Mouse (Mus musculus) megakaryocyte, embryonic 14.5 days (primary cell): ENCODE data around the gene Gtf2h1. TPM values are rescaled to one million over a fixed set of nuclear protein-coding genes. Genes with fewer than 3 reads are reported as not detected.

Source experiments
- H3K27me3 ChIP-seq: replicated peaks from 2 replicates; pipeline ENCODE3; 2012; ENCODE audit warnings: inconsistent platforms
- H3K36me3 ChIP-seq: replicated peaks from 2 replicates; pipeline ENCODE3; 2012; ENCODE audit warnings: low read length, inconsistent platforms, mixed read lengths
- H3K4me1 ChIP-seq: 2 replicates; pipeline ENCODE4 v1.6.1; 2012; ENCODE audit warnings: inconsistent platforms
- H3K4me3 ChIP-seq: replicated peaks from 2 replicates; pipeline ENCODE3; 2012; ENCODE audit warnings: moderate library complexity, mild to moderate bottlenecking, inconsistent platforms
- H3K9me3 ChIP-seq: 2 replicates; pipeline ENCODE4 v1.6.1; 2012; ENCODE audit warnings: inconsistent platforms
- FLI1 ChIP-seq: IDR thresholded peaks from 2 replicates; pipeline ENCODE4 v1.6.1; 2012; ENCODE audit warnings: low read length, inconsistent platforms, mixed read lengths
- GATA1 ChIP-seq: IDR thresholded peaks from 3 replicates; pipeline ENCODE4 v1.6.1; 2012; ENCODE audit warnings: mixed read lengths, low read length, inconsistent platforms, borderline replicate concordance
- polyA plus RNA-seq: library from polyadenylated mRNA; stranded (reverse); fragments of >175 nt; gene quantifications from 2 replicates; pipeline ENCODE4 v1.2.3, GENCODE M21; 2012; ENCODE audit warnings: low replicate concordance; ENCODE audit not compliant: insufficient read depth

Gtf2h1 gene
- polyA plus RNA-seq, 1 experiment = 19.9 TPM

DNA sequence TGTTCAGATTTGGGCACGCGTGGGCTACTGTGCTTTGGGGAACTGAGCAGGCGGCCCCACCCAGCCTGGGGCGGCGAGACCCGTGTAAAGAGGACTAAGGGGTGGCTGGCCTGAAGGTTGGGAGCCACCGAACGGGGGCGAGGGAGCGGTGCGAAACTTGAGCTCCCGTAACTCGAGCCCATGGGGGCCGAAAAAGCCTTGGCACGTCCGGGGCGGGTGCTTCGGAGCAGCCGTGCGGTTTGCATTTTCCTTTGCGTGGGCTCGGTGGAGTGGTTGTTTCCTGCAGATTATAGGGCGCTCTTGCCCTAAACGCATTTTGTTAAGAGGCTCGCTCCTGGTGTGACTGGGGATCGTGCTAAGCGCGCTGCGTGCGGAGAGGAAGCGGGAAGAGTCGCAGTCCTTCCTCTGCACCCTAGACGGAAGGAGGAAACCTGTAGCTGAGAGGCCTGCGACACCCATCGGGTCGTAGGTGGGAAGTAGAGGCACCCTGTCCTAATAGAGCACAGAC is 50.1 kb downstream of the Gtf2h1 start:
- peaks cover 84% of the 10 kb centered on the region for H3K4me1 ChIP-seq
- no peaks in the 10 kb centered on the region for H3K27me3 ChIP-seq
- no peaks in the 10 kb centered on the region for H3K9me3 ChIP-seq
- peaks cover 46% of the 10 kb centered on the region for H3K36me3 ChIP-seq
- peak overlapping the region; percentile 98 for H3K4me3 ChIP-seq
- TF ChIP-seq GATA1 (no peak), FLI1 (no peak)

DNA sequence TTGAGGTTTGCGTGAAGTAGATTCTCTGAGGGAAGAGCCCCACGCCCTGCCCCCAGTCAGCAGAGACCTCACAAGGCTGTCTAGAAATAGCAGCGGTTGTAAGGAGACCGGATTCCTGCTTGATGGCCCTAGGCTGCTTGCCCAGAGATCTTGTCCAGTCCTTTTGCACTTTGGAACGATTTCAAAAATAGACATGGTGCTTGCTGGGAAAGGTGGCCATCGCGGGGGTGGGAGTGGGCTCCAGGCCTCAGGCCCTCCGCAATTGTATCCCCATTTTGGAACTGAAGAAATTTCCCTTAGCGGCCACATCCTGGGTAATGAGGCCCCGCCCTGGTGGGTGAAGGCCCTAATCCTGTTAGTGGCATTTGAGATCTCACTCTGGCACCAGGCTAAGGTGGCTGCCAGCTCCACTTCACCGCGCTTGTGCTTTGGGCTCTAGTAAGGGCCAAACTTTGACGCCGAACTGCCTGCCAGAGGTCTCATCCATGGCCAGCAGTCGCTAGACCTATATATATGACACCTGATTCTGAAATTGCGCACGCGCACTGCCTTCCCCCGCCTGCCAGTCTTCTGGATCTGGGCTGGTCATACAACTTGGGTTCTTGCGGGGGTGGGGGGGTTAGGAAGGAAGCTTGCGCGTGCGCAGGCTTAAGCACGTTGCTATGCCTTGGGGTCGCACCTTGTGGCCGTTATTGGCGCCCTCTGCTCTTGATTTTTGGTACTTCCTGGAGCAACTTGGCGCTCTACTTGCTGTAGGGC is 50.8 kb downstream of the Gtf2h1 start:
- Histone ChIP-seq H3K4me1 (peaks cover 84% of the 10 kb centered on the region), H3K36me3 (peaks cover 53% of the 10 kb centered on the region), H3K4me3 (peak overlapping the region; percentile 98), H3K9me3 (no peaks in the 10 kb centered on the region), H3K27me3 (no peaks in the 10 kb centered on the region)
- TF ChIP-seq FLI1 (no peak), GATA1 (no peak)

DNA sequence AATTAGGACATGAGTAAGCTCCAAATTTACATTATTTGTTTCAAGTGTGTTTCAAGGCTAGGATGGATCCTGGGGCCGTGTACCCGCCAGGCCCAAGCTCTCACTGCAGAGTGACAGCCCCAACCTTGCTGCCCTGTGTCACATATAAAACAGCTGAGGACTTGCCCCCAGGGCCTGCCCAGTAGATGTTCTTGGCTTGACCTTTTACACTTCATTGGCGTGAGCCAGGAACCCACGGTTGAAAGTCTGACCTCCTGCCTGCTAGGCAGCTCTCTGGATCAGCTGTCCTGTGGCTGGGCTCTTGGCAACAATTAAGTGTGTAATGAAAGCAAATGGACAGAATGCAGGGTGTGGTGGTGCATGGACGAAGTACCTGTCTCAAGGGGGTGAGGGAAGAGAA is 53.4 kb downstream of the Gtf2h1 start:
- TF ChIP-seq GATA1 = no peak
- no peak for TF ChIP-seq FLI1
- peaks cover 76% of the 10 kb centered on the region for H3K4me1 ChIP-seq
- H3K4me3 ChIP-seq = peak overlapping the region; percentile 53
- no peaks in the 10 kb centered on the region for H3K27me3 ChIP-seq
- H3K36me3 ChIP-seq = peaks cover 77% of the 10 kb centered on the region
- no peaks in the 10 kb centered on the region for H3K9me3 ChIP-seq

DNA sequence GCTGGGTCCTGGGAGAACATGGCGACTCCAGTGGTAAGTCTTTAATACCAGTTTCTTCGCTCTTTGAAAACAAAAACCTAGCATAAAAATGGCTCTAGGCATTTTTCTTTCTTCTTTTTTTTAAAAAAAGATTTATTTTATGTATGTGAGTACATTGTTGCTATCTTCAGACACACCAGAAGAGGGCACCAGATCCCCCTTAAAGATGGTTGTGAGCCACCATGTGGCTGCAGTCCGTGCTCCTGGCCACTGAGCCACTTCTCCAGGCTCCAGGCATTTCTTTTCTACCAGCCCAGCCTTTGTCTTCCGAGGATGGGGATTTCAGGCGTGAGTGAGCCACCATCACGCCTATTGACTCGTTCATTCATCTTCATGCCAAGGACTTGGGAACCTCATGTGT is 55.1 kb downstream of the Gtf2h1 start:
- Histone ChIP-seq H3K36me3 (peaks cover 93% of the 10 kb centered on the region), H3K9me3 (no peaks in the 10 kb centered on the region), H3K27me3 (no peaks in the 10 kb centered on the region), H3K4me1 (peaks cover 79% of the 10 kb centered on the region), H3K4me3 (no peak overlapping the region)
- no peak for TF ChIP-seq GATA1
- TF ChIP-seq FLI1 = no peak

DNA sequence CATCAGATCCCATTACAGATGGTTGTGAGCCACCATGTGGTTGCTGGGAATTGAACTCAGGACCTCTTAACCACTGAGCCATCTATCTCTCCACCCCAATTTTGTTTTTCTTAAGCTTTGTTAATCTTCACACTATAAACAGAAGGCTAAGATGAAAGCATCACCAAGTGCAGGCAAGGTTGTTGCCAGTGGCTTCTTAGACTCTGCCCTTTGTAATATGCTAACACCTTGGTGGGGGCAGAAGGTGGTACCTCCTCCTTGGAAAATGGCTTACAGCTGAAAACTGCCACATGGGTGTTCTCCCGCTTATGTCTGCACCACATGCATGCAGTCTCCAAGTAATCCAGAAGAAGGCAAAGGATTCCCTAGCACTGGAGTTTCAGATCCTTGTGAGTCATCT is 56.8 kb downstream of the Gtf2h1 start:
- H3K36me3 ChIP-seq = peaks cover 86% of the 10 kb centered on the region
- H3K9me3 ChIP-seq = no peaks in the 10 kb centered on the region
- no peaks in the 10 kb centered on the region for H3K27me3 ChIP-seq
- no peak overlapping the region for H3K4me3 ChIP-seq
- no peak for TF ChIP-seq FLI1
- TF ChIP-seq GATA1 = no peak
- peaks cover 71% of the 10 kb centered on the region for H3K4me1 ChIP-seq

DNA sequence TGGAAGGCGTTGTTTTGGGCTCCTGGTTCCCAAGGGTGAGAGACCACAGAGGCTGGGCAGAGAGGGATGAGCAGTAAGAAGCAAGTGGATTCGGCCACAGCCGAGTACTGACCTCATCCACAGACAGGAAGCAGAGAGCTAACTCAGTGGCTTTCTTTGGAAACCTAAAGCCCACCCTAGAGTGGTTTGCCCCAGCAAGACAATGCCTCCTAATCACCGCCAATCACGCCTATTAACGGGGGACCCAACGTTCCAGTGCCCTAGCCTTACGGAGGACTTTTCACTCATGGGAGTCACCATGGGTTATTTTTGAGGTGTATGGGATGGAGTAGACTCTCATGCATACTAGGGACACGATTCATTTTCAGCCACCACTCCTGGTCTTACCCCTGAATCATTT is 57.5 kb downstream of the Gtf2h1 start:
- H3K36me3 ChIP-seq = peaks cover 79% of the 10 kb centered on the region
- H3K4me1 ChIP-seq = peaks cover 65% of the 10 kb centered on the region
- TF ChIP-seq GATA1 = no peak
- no peak for TF ChIP-seq FLI1
- no peak overlapping the region for H3K4me3 ChIP-seq
- H3K9me3 ChIP-seq = no peaks in the 10 kb centered on the region
- no peaks in the 10 kb centered on the region for H3K27me3 ChIP-seq

DNA sequence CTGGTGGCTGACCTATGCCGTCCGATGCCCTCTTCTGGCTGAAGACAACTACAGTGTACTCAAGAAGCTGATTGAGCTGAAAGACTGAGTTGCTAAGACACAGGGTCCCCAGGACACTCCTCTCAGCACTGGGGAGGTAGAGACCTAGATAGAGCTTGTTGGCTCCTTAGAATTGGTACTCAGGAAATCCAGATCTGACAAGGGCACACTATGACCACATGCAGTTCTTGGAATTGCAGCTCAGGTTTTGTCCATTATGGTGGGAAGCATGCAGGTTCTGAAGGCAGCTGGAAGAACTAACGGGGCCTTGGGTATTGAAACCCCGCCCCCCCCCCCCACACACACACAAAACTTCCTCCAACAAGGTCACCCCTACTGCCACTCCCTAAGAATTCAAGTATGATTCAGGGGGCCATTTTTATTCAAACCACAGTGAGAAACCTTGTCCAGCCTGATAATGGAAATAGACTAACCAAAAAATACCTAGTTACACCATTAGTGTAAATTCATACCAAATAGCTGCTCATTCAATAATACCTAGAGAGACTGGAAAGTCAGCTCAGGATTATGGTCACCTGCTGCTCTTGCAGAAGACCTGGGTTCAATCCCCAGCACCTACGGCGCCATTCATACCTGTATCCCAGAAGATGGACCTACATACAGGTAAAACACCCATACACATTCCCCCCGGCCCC is 60.1 kb downstream of the Gtf2h1 start:
- Histone ChIP-seq H3K4me1 (peaks cover 49% of the 10 kb centered on the region), H3K36me3 (peaks cover 54% of the 10 kb centered on the region), H3K27me3 (no peaks in the 10 kb centered on the region), H3K9me3 (no peaks in the 10 kb centered on the region), H3K4me3 (no peak overlapping the region)
- TF ChIP-seq FLI1 (no peak), GATA1 (no peak)

DNA sequence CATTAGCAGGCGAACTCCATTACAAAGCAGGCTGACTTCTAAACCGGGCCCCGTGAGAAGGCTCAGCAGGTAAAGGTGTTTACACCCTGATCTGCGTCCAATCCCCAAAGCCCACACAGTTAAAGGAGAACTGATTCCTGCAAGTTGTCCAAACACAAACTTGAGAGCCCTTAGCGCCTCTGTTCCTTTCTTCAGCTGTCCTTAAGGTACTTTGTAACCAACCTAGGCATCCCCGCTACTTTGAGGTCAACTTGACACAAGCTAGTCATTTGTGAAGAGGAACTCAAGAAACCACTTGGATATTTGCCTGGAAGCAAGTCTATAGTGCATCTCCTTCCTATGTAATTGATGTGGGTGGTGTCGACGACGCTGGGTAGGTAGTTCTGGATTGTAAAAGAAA is 61.5 kb downstream of the Gtf2h1 start:
- H3K4me1 ChIP-seq = peaks cover 48% of the 10 kb centered on the region
- H3K4me3 ChIP-seq = no peak overlapping the region
- no peaks in the 10 kb centered on the region for H3K9me3 ChIP-seq
- TF ChIP-seq GATA1 (no peak), FLI1 (no peak)
- H3K36me3 ChIP-seq = peaks cover 39% of the 10 kb centered on the region
- peaks cover under 1% of the 10 kb centered on the region for H3K27me3 ChIP-seq

DNA sequence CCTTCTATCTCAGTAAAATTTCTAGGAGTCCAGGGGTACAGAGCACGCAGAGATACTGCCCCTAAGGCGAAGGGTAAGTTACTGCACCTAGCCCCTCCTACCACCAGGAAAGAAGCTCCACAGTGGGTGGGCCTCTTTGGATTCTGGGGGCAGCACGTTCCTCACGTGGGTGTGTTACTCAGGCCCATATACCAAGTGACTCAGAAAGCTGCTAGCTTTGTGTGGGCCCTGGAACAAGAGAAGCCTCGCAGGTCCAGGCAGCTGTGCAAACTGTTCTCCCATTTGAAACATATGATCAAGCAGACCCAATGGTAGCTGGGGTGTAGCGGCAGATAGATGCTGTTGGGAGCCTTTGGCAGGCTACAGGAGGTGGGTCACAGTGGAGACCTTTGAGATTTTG is 63.1 kb downstream of the Gtf2h1 start:
- Histone ChIP-seq H3K27me3 (peaks cover 3% of the 10 kb centered on the region), H3K9me3 (peaks cover 3% of the 10 kb centered on the region; the same call in 1 of the 2 replicates), H3K36me3 (peaks cover 23% of the 10 kb centered on the region), H3K4me3 (no peak overlapping the region), H3K4me1 (peaks cover 45% of the 10 kb centered on the region)
- no peak for TF ChIP-seq FLI1
- TF ChIP-seq GATA1 = no peak

DNA sequence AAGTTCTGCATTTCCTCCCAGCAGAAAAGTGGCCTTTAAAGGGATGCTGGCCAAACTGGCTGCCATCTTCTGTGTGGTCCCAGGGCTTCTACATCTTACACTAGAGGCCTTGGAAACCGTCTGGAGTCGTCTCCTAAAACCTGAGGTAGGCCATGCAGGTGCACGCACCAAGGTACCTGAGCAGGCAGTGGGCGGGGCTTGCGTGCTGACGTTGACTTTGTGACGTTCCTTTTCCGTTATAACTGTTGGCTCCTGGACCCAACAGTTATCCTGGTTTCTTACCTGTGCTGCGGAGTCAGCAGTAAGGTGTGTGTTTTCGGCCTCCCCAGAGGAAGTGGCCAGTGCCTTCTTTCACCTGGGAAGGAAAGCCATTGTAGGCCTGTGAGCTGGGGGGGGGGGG is 65.1 kb downstream of the Gtf2h1 start, which contains the start of gene Ldhc:
Ldhc (plus strand) TSS at position 208 of the 400 bp plus-strand sequence.
- H3K4me3 ChIP-seq = no peak within 1 kb of the TSS
- peaks cover 3% of the 10 kb centered on the region for H3K27me3 ChIP-seq
- peaks cover 8% of the 10 kb centered on the region; the same call in 1 of the 2 replicates for H3K9me3 ChIP-seq
- H3K4me1 ChIP-seq = peaks cover 27% of the 10 kb centered on the region
- H3K36me3 ChIP-seq = peaks cover 5% of the 10 kb centered on the region
- TF ChIP-seq FLI1 = no peak
- TF ChIP-seq GATA1 = no peak
